In the genomic region with DNA sequence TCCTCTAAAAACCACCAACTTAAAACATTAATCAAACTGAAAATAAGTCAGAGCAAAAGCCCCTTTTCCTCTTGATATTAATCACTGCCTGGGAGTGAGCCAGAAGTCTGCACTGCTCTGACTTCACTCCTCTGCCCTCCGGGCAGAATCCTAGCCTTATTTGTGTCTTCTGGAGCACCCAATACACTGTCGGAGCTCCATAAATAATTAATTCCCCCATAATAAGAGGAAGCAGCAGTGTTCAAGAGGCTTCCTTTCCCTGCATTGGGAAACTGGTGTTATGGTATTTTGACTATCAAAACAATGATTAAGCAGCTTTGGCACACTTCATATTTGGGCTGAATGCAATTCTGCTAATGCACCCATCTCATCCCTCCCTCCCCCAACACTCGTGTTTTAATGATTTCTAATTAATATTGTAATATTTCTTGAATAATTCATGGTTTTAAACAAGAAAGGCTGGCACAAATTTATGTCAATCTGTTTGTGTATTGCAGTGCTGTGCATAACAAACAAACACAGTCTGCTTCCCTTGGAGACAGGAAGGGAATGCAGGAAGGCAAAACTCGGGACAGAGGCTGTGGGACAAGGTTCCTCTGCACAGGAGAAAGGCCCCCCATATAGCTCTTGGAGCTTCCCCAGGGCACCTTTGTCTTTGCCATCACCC, we compare ENCODE assay signal across 14 mouse cellular contexts.
DNase-seq lines count a peak whose midpoint lies in the region; ATAC-seq lines count a peak whose summit lies in the region.
"Had no signal": no experiment of that assay in that cellular context is flagged by ENCODE, and none has a peak within 500 bp of the region (broad histone marks: within the 10 kb centered on the region; RNA-seq: fewer than 3 reads in every experiment).

No protein-coding gene starts in this region.

- H3K4me1 ChIP-seq in neural tube, embryonic 11.5 days (ENCODE audit: control insufficient read depth, insufficient read depth, low read length): no peaks in the 10 kb centered on the region
- peaks cover 7% of the 10 kb centered on the region; the same call in 1 of the 2 replicates for H3K4me1 ChIP-seq in midbrain, embryonic 13.5 days (replicated peaks)

- no peaks in the 10 kb centered on the region for H3K9me3 ChIP-seq in neural tube, embryonic 11.5 days (ENCODE audit: control insufficient read depth, low read length)
- no peaks in the 10 kb centered on the region for H3K9me3 ChIP-seq in midbrain, embryonic 13.5 days
- H3K9me3 ChIP-seq: limb, embryonic 13.5 days had no signal

- H3K36me3 ChIP-seq in neural tube, embryonic 11.5 days (ENCODE audit: control insufficient read depth, insufficient read depth, low read length): no peaks in the 10 kb centered on the region
- no peaks in the 10 kb centered on the region for H3K36me3 ChIP-seq in midbrain, embryonic 13.5 days
- H3K36me3 ChIP-seq: limb, embryonic 13.5 days had no signal

- peak; percentile 55; the same call in 1 of the 2 replicates for ATAC-seq in neural tube, embryonic 11.5 days (ENCODE audit: insufficient read depth, low FRiP score, low TSS enrichment)
- peak; percentile 93 for ATAC-seq in midbrain, embryonic 13.5 days

- no peak overlapping the region for H3K9ac ChIP-seq in neural tube, embryonic 11.5 days (ENCODE audit: low read length)
- no peak overlapping the region for H3K9ac ChIP-seq in midbrain, embryonic 13.5 days (replicated peaks)
- H3K9ac ChIP-seq: limb, embryonic 13.5 days had no signal

- peak; percentile 0 to 16 for DNase-seq in adrenal gland, postnatal 36 days
- DNase-seq in adrenal gland, adult 18-20 months (ENCODE audit: low spot score in 2 of 2): no peak
- no peak for DNase-seq in neural tube, embryonic 11.5 days (ENCODE audit: low spot score)
- no peak for DNase-seq in neural tube, embryonic 10.5 days (ENCODE audit: extremely low spot score, low spot score)
- DNase-seq in gastrocnemius, postnatal 10 days: no peak
- DNase-seq in heart, adult 8-10 months (ENCODE audit: low spot score): no peak
- DNase-seq in frontal cortex, postnatal 36 days (ENCODE audit: low spot score in 2 of 2): no peak
- DNase-seq: B cell, adult 2 months; heart, adult 11 months; heart, postnatal 4 days; layer of hippocampus, adult 9-11 months; spleen, adult 18-20 months had no signal

- no peak overlapping the region for H3K27ac ChIP-seq in neural tube, embryonic 11.5 days (ENCODE audit: low read depth, low read length)
- H3K27ac ChIP-seq in midbrain, embryonic 13.5 days: peak overlapping the region; percentile 72
- H3K27ac ChIP-seq: limb, embryonic 13.5 days had no signal

- WGBS in neural tube, embryonic 11.5 days: 58% methylated on average over 4 of the region's 4 CpGs
- WGBS in midbrain, embryonic 13.5 days: 48% methylated on average over 4 of the region's 4 CpGs

- H3K4me3 ChIP-seq in neural tube, embryonic 11.5 days (ENCODE audit: low read depth, low read length): no peak overlapping the region
- H3K4me3 ChIP-seq in midbrain, embryonic 13.5 days (replicated peaks): no peak overlapping the region
- H3K4me3 ChIP-seq: limb, embryonic 13.5 days had no signal

- H3K4me2 ChIP-seq in neural tube, embryonic 11.5 days (ENCODE audit: low read depth): no peak overlapping the region
- no peak overlapping the region for H3K4me2 ChIP-seq in midbrain, embryonic 13.5 days (replicated peaks)
- H3K4me2 ChIP-seq: limb, embryonic 13.5 days had no signal

- H3K27me3 ChIP-seq in neural tube, embryonic 11.5 days (ENCODE audit: control insufficient read depth, insufficient read depth, low read length): no peaks in the 10 kb centered on the region
- no peaks in the 10 kb centered on the region for H3K27me3 ChIP-seq in midbrain, embryonic 13.5 days
- H3K27me3 ChIP-seq: limb, embryonic 13.5 days had no signal

Comparison
In these comparisons a context has a peak if more than half of its experiments do, and no peak if none do; other contexts are left out.
1. DNase-seq: peak in adrenal gland, postnatal 36 days (2 of 2); none in adrenal gland, adult 18-20 months (0 of 2), neural tube, embryonic 11.5 days (single experiment), neural tube, embryonic 10.5 days (single experiment), gastrocnemius, postnatal 10 days (single experiment), heart, adult 8-10 months (single experiment) and frontal cortex, postnatal 36 days (0 of 2).